Mouse (Mus musculus) left cerebral cortex, adult 2 months (tissue): ENCODE data around the gene 4933424G06Rik. TPM values are rescaled to one million over a fixed set of nuclear protein-coding genes. Genes with fewer than 3 reads are reported as not detected.

Experiments
- DNase-seq, 2 experiments: peaks; one replicate each; pipeline ENCODE4 v3.0.0; 2021 to 2022; ENCODE audit warnings: low spot score in 2 of 2, mixed read lengths in 1 of 2; ENCODE audit errors: extremely low spot score in 1 of 2
- H3K27ac ChIP-seq: fragments of 200-600 bp; 2 replicates; pipeline ENCODE4 v1.8.1; 2022
- H3K4me3 ChIP-seq: fragments of 200-600 bp; 2 replicates; pipeline ENCODE4 v1.8.1; 2022
- CTCF ChIP-seq: fragments of 200-600 bp; IDR thresholded peaks from 2 replicates; pipeline ENCODE4 v1.8.1; 2022; ENCODE audit warnings: antibody characterized with exemption, mild to moderate bottlenecking, moderate library complexity
- intact Hi-C: fragments of 180-260 bp; cut with DNase I; formaldehyde crosslinking; loops from one replicate; pipeline ENCODE4 v1.15.1; 2025
- total RNA-seq, 2 experiments: library from RNA; stranded (reverse); gene quantifications; 2 replicates each; pipeline ENCODE4 v1.2.3; 2021

Gene 4933424G06Rik
- total RNA-seq, 2 experiments from 2014 or later = 0.41 TPM; not detected in 1

GRCm38 (mm10) chr1:36690671-36691235 is 19.2 kb upstream of the 4933424G06Rik start:
- no peak for TF ChIP-seq CTCF
- intact Hi-C loops = loop anchor here (5.0 kb wide), 1 partner anchor 323 kb away; the partner anchor contains the start of gene Kansl3
- DNase-seq = no peak
- H3K27ac ChIP-seq = peak overlapping the region; percentile 85
- H3K4me3 ChIP-seq = peak overlapping the region; percentile 85

GRCm38 (mm10) chr1:36691271-36692155 is 18.4 kb upstream of the 4933424G06Rik start, which contains the start of gene Cox5b:
Gene Cox5b (plus strand): TSS chr1:36691449.
- Histone ChIP-seq H3K4me3 (peak within 1 kb of the TSS; percentile 85), H3K27ac (peak within 1 kb of the TSS; percentile 94)
- TF ChIP-seq CTCF = no peak
- DNase-seq = peak; percentile 95 to 96
- intact Hi-C loops = loop anchor here (5.0 kb wide), 1 partner anchor 324 kb away; the partner anchor contains the start of gene Kansl3

GRCm38 (mm10) chr1:36694871-36695270 is 15.1 kb upstream of the 4933424G06Rik start:
- no peak for DNase-seq
- H3K4me3 ChIP-seq = no peak overlapping the region
- no peak overlapping the region for H3K27ac ChIP-seq
- no peak for TF ChIP-seq CTCF
- intact Hi-C loops = loop anchor here (2.0 to 5.0 kb wide), 2 partner anchors 14 to 328 kb away; partner anchors contain the start of gene Kansl3

- Histone ChIP-seq H3K4me3 (no peak overlapping the region), H3K27ac (no peak overlapping the region)
- no peak for DNase-seq
- no peak for TF ChIP-seq CTCF
- intact Hi-C loops = no loop called here
Observed at GRCm38 (mm10) chr1:36696411-36696810, 13.5 kb upstream of the 4933424G06Rik start.

GRCm38 (mm10) chr1:36697030-36697429 is 12.9 kb upstream of the 4933424G06Rik start:
- intact Hi-C loops = no loop called here
- DNase-seq = no peak
- Histone ChIP-seq H3K27ac (no peak overlapping the region), H3K4me3 (no peak overlapping the region)
- TF ChIP-seq CTCF = no peak

GRCm38 (mm10) chr1:36707166-36707565 is 2.8 kb upstream of the 4933424G06Rik start:
- DNase-seq = no peak
- intact Hi-C loops = loop anchor here (5.0 kb wide), 1 partner anchor 235 kb away; the partner anchor contains the start of gene Tmem131
- no peak for TF ChIP-seq CTCF

GRCm38 (mm10) chr1:36707797-36708196 is 2.2 kb upstream of the 4933424G06Rik start:
- H3K27ac ChIP-seq = peak overlapping the region; percentile 89
- intact Hi-C loops = loop anchor here (2.0 to 5.0 kb wide), 3 partner anchors 13 to 235 kb away; partner anchors contain the start of gene Tmem131
- TF ChIP-seq CTCF = no peak
- H3K4me3 ChIP-seq = peak overlapping the region; percentile 90; the same call in 1 of the 2 replicates
- DNase-seq = no peak

More at GRCm38 (mm10) chr1:36707166-36707565, 2.8 kb upstream of the 4933424G06Rik start:
- Histone ChIP-seq H3K27ac (peak overlapping the region; percentile 89; the same call in 1 of the 2 replicates), H3K4me3 (peak overlapping the region; percentile 19; the same call in 1 of the 2 replicates)

- Histone ChIP-seq H3K27ac (peak overlapping the region; percentile 89), H3K4me3 (peak overlapping the region; percentile 90)
- no peak for DNase-seq
- intact Hi-C loops = loop anchor here (2.0 to 5.0 kb wide), 3 partner anchors 14 to 234 kb away; partner anchors contain the start of gene Tmem131
- no peak for TF ChIP-seq CTCF
Observed at GRCm38 (mm10) chr1:36708626-36709025, 1.3 kb upstream of the 4933424G06Rik start.

GRCm38 (mm10) chr1:36709055-36709853 is 695 bp upstream of the 4933424G06Rik start:
- peak overlapping the region; percentile 89 for H3K27ac ChIP-seq
- H3K4me3 ChIP-seq = peak overlapping the region; percentile 90
- TF ChIP-seq CTCF = peak; percentile 44
- intact Hi-C loops = loop anchor here (2.0 to 5.0 kb wide), 3 partner anchors 14 to 233 kb away; partner anchors contain the start of gene Tmem131
- no peak for DNase-seq

- intact Hi-C loops = no loop called here
- H3K27ac ChIP-seq = no peak overlapping the region
- H3K4me3 ChIP-seq = no peak overlapping the region
- no peak for TF ChIP-seq CTCF
- DNase-seq = no peak
Observed at GRCm38 (mm10) chr1:36711104-36711503, 1.2 kb downstream of the 4933424G06Rik start.

GRCm38 (mm10) chr1:36714311-36714710 is 4.4 kb downstream of the 4933424G06Rik start, which contains the start of gene Actr1b:
Gene Actr1b (minus strand): TSS chr1:36714422.
- no peak within 1 kb of the TSS for H3K27ac ChIP-seq
- H3K4me3 ChIP-seq = no peak within 1 kb of the TSS
- TF ChIP-seq CTCF = no peak
- no peak for DNase-seq
- intact Hi-C loops = no loop called here
